Mouse (Mus musculus): Measurements from ENCODE around the gene Rpusd4. TPM values are rescaled to one million over a fixed set of nuclear protein-coding genes. Genes with fewer than 3 reads are reported as not detected.

Rpusd4 gene
- polyA plus RNA-seq, 1 experiment from 2014 or later: 24.2 TPM

DNA sequence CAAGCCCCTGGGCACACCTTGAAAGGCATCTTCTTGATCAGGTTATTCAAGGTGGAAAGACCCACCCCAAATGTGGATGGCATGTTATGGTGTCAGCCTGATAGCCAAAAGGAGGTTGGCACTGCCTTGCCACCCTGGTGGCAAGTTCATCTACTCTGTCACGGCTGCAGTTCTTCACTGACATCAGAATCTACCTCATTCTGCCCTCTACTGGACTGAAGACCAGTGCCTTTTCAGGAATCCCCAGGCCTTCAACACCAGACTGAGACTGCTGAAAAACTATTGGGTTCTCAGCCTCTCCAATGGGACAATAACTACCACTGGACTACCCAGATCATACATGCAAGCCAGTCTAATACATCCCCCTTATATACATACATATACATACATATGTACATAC is 27.9 kb upstream of the Rpusd4 start:
- Histone ChIP-seq H3K36me3 (ENCODE audit: control insufficient read depth, insufficient read depth, low read length) (peaks cover 5% of the 10 kb centered on the region; the same call in 1 of the 2 replicates), H3K4me3 (ENCODE audit: control insufficient read depth in 1 of 2, insufficient read depth in 1 of 2, low read depth in 1 of 2, low read length in 2 of 2) (no peak overlapping the region), H3K4me2 (ENCODE audit: low read length) (no peak overlapping the region), H3K9ac (ENCODE audit: low read length) (no peak overlapping the region), H3K27ac (replicated peaks in 1 of 2; ENCODE audit: control insufficient read depth in 1 of 2, insufficient read depth in 1 of 2, low read depth in 2 of 2, low read length in 2 of 2) (peak overlapping the region in 1 of 2 experiments; percentile 1; a peak in 2 of 4 replicates), H3K27me3 (ENCODE audit: control insufficient read depth, insufficient read depth, low read length) (no peaks in the 10 kb centered on the region), H3K4me1 (ENCODE audit: control insufficient read depth in 2 of 2, insufficient read depth in 2 of 2, low read length in 2 of 2) (peaks cover 0 to 2% of the 10 kb centered on the region in 2 experiments; a peak in 1 of 4 replicates), H3K9me3 (ENCODE audit: control insufficient read depth, low read length) (no peaks in the 10 kb centered on the region)
- ATAC-seq (ENCODE audit: insufficient number of reproducible peaks, insufficient read depth, low FRiP score, low read depth): no peak
- 58% methylated on average over 1 of the region's 1 CpGs for WGBS

DNA sequence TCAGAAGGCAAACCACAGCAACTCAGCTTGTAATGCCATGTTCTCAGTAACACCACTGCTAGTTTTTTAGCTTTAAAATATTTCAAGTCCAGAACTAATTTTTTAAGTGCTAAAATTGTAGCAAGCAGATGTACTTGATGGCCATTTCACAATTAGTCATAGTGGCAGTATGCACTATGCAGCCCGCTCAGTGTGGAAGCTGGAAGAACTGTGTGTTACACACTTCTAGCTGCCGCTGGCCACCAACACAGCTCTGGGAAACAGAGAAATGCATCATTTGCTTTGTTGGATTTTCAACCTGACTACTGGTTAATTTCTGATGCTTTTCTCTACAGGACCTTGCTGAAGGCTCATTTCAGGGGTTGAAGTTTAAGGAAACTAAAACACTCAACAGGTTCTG is 20.3 kb upstream of the Rpusd4 start:
- Histone ChIP-seq H3K27me3 (ENCODE audit: control insufficient read depth, insufficient read depth, low read length) (no peaks in the 10 kb centered on the region), H3K4me1 (ENCODE audit: control insufficient read depth in 2 of 2, insufficient read depth in 2 of 2, low read length in 2 of 2) (peaks cover 0 to 8% of the 10 kb centered on the region in 2 experiments; a peak in 1 of 4 replicates), H3K9ac (ENCODE audit: low read length) (no peak overlapping the region), H3K9me3 (ENCODE audit: control insufficient read depth, low read length) (no peaks in the 10 kb centered on the region), H3K36me3 (ENCODE audit: control insufficient read depth, insufficient read depth, low read length) (no peaks in the 10 kb centered on the region), H3K27ac (replicated peaks in 1 of 2; ENCODE audit: control insufficient read depth in 1 of 2, insufficient read depth in 1 of 2, low read depth in 2 of 2, low read length in 2 of 2) (no peak overlapping the region), H3K4me3 (ENCODE audit: control insufficient read depth in 1 of 2, insufficient read depth in 1 of 2, low read depth in 1 of 2, low read length in 2 of 2) (no peak overlapping the region), H3K4me2 (ENCODE audit: low read length) (no peak overlapping the region)
- WGBS: 95% methylated on average over 2 of the region's 2 CpGs
- no peak for ATAC-seq (ENCODE audit: insufficient number of reproducible peaks, insufficient read depth, low FRiP score, low read depth)

GRCm38 (mm10) chr9:35249476-35249875 is 18.2 kb upstream of the Rpusd4 start:
- Histone ChIP-seq H3K27me3 (ENCODE audit: control insufficient read depth, insufficient read depth, low read length) (no peaks in the 10 kb centered on the region), H3K9ac (ENCODE audit: low read length) (no peak overlapping the region), H3K4me1 (ENCODE audit: control insufficient read depth in 2 of 2, insufficient read depth in 2 of 2, low read length in 2 of 2) (peaks cover 0 to 8% of the 10 kb centered on the region in 2 experiments; a peak in 1 of 4 replicates), H3K36me3 (ENCODE audit: control insufficient read depth, insufficient read depth, low read length) (no peaks in the 10 kb centered on the region), H3K4me3 (ENCODE audit: control insufficient read depth in 1 of 2, insufficient read depth in 1 of 2, low read depth in 1 of 2, low read length in 2 of 2) (no peak overlapping the region), H3K9me3 (ENCODE audit: control insufficient read depth, low read length) (no peaks in the 10 kb centered on the region), H3K27ac (replicated peaks in 1 of 2; ENCODE audit: control insufficient read depth in 1 of 2, insufficient read depth in 1 of 2, low read depth in 2 of 2, low read length in 2 of 2) (no peak overlapping the region), H3K4me2 (ENCODE audit: low read length) (no peak overlapping the region)
- ATAC-seq (ENCODE audit: insufficient number of reproducible peaks, insufficient read depth, low FRiP score, low read depth): no peak

- ATAC-seq (ENCODE audit: insufficient number of reproducible peaks, insufficient read depth, low FRiP score, low read depth): no peak
- WGBS: 53% methylated on average over 7 of the region's 7 CpGs
- Histone ChIP-seq H3K27ac (replicated peaks in 1 of 2; ENCODE audit: control insufficient read depth in 1 of 2, insufficient read depth in 1 of 2, low read depth in 2 of 2, low read length in 2 of 2) (no peak overlapping the region), H3K27me3 (ENCODE audit: control insufficient read depth, insufficient read depth, low read length) (no peaks in the 10 kb centered on the region), H3K9ac (ENCODE audit: low read length) (no peak overlapping the region), H3K4me1 (ENCODE audit: control insufficient read depth in 2 of 2, insufficient read depth in 2 of 2, low read length in 2 of 2) (no peaks in the 10 kb centered on the region; a peak in 1 of 4 replicates), H3K4me3 (ENCODE audit: control insufficient read depth in 1 of 2, insufficient read depth in 1 of 2, low read depth in 1 of 2, low read length in 2 of 2) (no peak overlapping the region), H3K36me3 (ENCODE audit: control insufficient read depth, insufficient read depth, low read length) (0 out of 2 replicates have a peak, but pooled peaks cover 2% of the 10 kb centered on the region), H3K4me2 (ENCODE audit: low read length) (no peak overlapping the region), H3K9me3 (ENCODE audit: control insufficient read depth, low read length) (no peaks in the 10 kb centered on the region)
Observed at GRCm38 (mm10) chr9:35257365-35257764, 10.3 kb upstream of the Rpusd4 start.

DNA sequence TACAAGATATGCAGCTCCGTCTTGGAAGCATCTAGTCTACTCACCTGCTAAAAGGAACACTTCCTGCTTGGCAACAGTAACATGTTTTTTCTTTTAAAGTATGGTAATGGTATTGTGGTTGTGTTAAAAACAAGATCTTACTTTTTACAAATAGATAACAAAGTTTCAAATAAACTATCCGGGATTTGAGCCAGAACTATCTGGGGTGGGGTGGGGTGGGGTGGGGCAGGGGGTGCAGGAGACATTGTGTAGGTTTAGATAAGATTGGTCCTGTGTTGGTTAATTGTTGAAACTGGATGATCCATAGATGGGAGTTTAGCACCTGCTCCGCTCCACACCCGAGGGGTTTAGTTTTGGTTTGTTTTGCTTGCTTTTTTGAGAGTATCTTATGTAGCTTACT is 5.2 kb upstream of the Rpusd4 start:
- Histone ChIP-seq H3K27ac (replicated peaks in 1 of 2; ENCODE audit: control insufficient read depth in 1 of 2, insufficient read depth in 1 of 2, low read depth in 2 of 2, low read length in 2 of 2) (no peak overlapping the region), H3K4me1 (ENCODE audit: control insufficient read depth in 2 of 2, insufficient read depth in 2 of 2, low read length in 2 of 2) (peaks cover 2 to 8% of the 10 kb centered on the region in 2 experiments; a peak in 3 of 4 replicates), H3K4me2 (ENCODE audit: low read length) (no peak overlapping the region), H3K9me3 (ENCODE audit: control insufficient read depth, low read length) (no peaks in the 10 kb centered on the region), H3K36me3 (ENCODE audit: control insufficient read depth, insufficient read depth, low read length) (0 out of 2 replicates have a peak, but pooled peaks cover 5% of the 10 kb centered on the region), H3K27me3 (ENCODE audit: control insufficient read depth, insufficient read depth, low read length) (no peaks in the 10 kb centered on the region), H3K4me3 (ENCODE audit: control insufficient read depth in 1 of 2, insufficient read depth in 1 of 2, low read depth in 1 of 2, low read length in 2 of 2) (no peak overlapping the region), H3K9ac (ENCODE audit: low read length) (no peak overlapping the region)
- no peak for ATAC-seq (ENCODE audit: insufficient number of reproducible peaks, insufficient read depth, low FRiP score, low read depth)
- 64% methylated on average over 4 of the region's 4 CpGs for WGBS

DNA sequence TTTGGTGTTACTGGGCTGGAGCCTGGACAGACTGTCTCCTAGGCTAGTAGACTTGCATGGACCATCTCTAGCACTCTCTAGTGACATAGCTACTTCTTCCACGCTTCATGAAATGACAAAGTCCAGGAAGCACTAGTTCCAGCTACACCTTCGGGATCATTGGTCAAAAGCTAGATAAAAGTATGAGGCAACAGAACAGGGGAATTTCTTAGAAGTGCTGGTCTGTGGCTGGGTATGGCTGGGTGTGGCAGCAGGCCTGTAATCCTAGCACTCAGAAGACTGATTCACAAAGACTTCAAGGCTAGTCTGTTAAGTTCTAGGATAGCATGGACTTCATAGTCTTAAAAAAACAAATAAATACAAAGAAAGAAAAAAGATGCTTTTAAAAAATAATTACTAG is 4.2 kb upstream of the Rpusd4 start:
- no peak overlapping the region for H3K4me3 ChIP-seq (ENCODE audit: control insufficient read depth in 1 of 2, insufficient read depth in 1 of 2, low read depth in 1 of 2, low read length in 2 of 2)
- H3K27ac ChIP-seq (replicated peaks in 1 of 2; ENCODE audit: control insufficient read depth in 1 of 2, insufficient read depth in 1 of 2, low read depth in 2 of 2, low read length in 2 of 2): no peak overlapping the region
- peaks cover 5 to 12% of the 10 kb centered on the region in 2 experiments for H3K4me1 ChIP-seq (ENCODE audit: control insufficient read depth in 2 of 2, insufficient read depth in 2 of 2, low read length in 2 of 2)
- H3K4me2 ChIP-seq (ENCODE audit: low read length): no peak overlapping the region
- H3K9me3 ChIP-seq (ENCODE audit: control insufficient read depth, low read length): no peaks in the 10 kb centered on the region
- 0 out of 2 replicates have a peak, but pooled peaks cover 5% of the 10 kb centered on the region for H3K36me3 ChIP-seq (ENCODE audit: control insufficient read depth, insufficient read depth, low read length)
- H3K27me3 ChIP-seq (ENCODE audit: control insufficient read depth, insufficient read depth, low read length): no peaks in the 10 kb centered on the region
- ATAC-seq (ENCODE audit: insufficient number of reproducible peaks, insufficient read depth, low FRiP score, low read depth): no peak
- no peak overlapping the region for H3K9ac ChIP-seq (ENCODE audit: low read length)
- WGBS: 76% methylated on average over 2 of the region's 2 CpGs

- H3K9ac ChIP-seq (ENCODE audit: low read length): no peak overlapping the region
- 57% methylated on average over 3 of the region's 3 CpGs for WGBS
- no peak for ATAC-seq (ENCODE audit: insufficient number of reproducible peaks, insufficient read depth, low FRiP score, low read depth)
- H3K27me3 ChIP-seq (ENCODE audit: control insufficient read depth, insufficient read depth, low read length): no peaks in the 10 kb centered on the region
- no peak overlapping the region for H3K4me2 ChIP-seq (ENCODE audit: low read length)
- H3K4me3 ChIP-seq (ENCODE audit: control insufficient read depth in 1 of 2, insufficient read depth in 1 of 2, low read depth in 1 of 2, low read length in 2 of 2): no peak overlapping the region
- no peaks in the 10 kb centered on the region for H3K9me3 ChIP-seq (ENCODE audit: control insufficient read depth, low read length)
- peaks cover 6% of the 10 kb centered on the region; the same call in 1 of the 2 replicates for H3K36me3 ChIP-seq (ENCODE audit: control insufficient read depth, insufficient read depth, low read length)
- H3K4me1 ChIP-seq (ENCODE audit: control insufficient read depth in 2 of 2, insufficient read depth in 2 of 2, low read length in 2 of 2): peaks cover 5 to 17% of the 10 kb centered on the region in 2 experiments
- no peak overlapping the region for H3K27ac ChIP-seq (replicated peaks in 1 of 2; ENCODE audit: control insufficient read depth in 1 of 2, insufficient read depth in 1 of 2, low read depth in 2 of 2, low read length in 2 of 2)
Observed at GRCm38 (mm10) chr9:35264509-35264908, 3.2 kb upstream of the Rpusd4 start.
